Mouse (Mus musculus) intestine, embryonic 15.5 days (tissue): ENCODE measurements around the gene Osbpl8. TPM values are rescaled to one million over a fixed set of nuclear protein-coding genes. Genes with fewer than 3 reads are reported as not detected.

Source experiments
- ATAC-seq: fragments of 200-750 bp; cut with Nextera tagmentation; 2 replicates; pipeline ENCODE4 v1.8.0; 2017; ENCODE audit warnings: moderate TSS enrichment, moderate library complexity
- H3K27ac ChIP-seq: fragments of 300-500 bp; sonication (generic); 2 replicates; pipeline ENCODE4 v1.5.1; 2015; ENCODE audit warnings: mild to moderate bottlenecking, inconsistent platforms
- H3K27me3 ChIP-seq: fragments of 300-500 bp; sonication (generic); replicated peaks from 2 replicates; pipeline ENCODE4 v1.6.1; 2015; ENCODE audit warnings: inconsistent platforms
- H3K36me3 ChIP-seq: fragments of 300-500 bp; sonication (generic); 2 replicates; pipeline ENCODE4 v1.6.1; 2015; ENCODE audit warnings: inconsistent platforms
- H3K4me1 ChIP-seq: fragments of 300-500 bp; sonication (generic); replicated peaks from 2 replicates; pipeline ENCODE4 v1.6.1; 2015; ENCODE audit warnings: inconsistent platforms
- H3K4me2 ChIP-seq: fragments of 300-500 bp; sonication (generic); replicated peaks from 2 replicates; pipeline ENCODE4 v1.6.1; 2015; ENCODE audit warnings: mild to moderate bottlenecking, inconsistent platforms
- H3K4me3 ChIP-seq: fragments of 300-500 bp; sonication (generic); replicated peaks from 2 replicates; pipeline ENCODE4 v1.5.1; 2015; ENCODE audit warnings: inconsistent platforms
- H3K9ac ChIP-seq: fragments of 300-500 bp; sonication (generic); 2 replicates; pipeline ENCODE4 v1.6.1; 2015; ENCODE audit warnings: inconsistent platforms
- H3K9me3 ChIP-seq: fragments of 300-500 bp; sonication (generic); 2 replicates; pipeline ENCODE4 v1.6.1; 2016; ENCODE audit warnings: inconsistent platforms
- WGBS: fragments of 180-500 bp; shearing (Covaris S2); methylation state at CpG from one replicate; pipeline ENCODE4 v1.1.7; 2015; 5-methylcytosine and 5-hydroxymethylcytosine counted together
- polyA plus RNA-seq: library from polyadenylated mRNA; unstranded; fragments of >200 nt; fragmentation: Nextera tagmentation; extraction: Ambion mirVana; gene quantifications from 2 replicates; pipeline ENCODE4 v1.2.1, GENCODE M21; 2015

Gene Osbpl8
- polyA plus RNA-seq, 1 experiment from 2014 or later = 5.4 TPM

- Histone ChIP-seq H3K27me3 (no peaks in the 10 kb centered on the region), H3K9me3 (no peaks in the 10 kb centered on the region), H3K4me2 (no peak overlapping the region), H3K4me3 (no peak overlapping the region), H3K4me1 (no peaks in the 10 kb centered on the region), H3K36me3 (no peaks in the 10 kb centered on the region), H3K27ac (no peak overlapping the region), H3K9ac (no peak overlapping the region)
- WGBS = 76% methylated on average over 6 of the region's 6 CpGs
- ATAC-seq = no peak
Measured at GRCm38 (mm10) chr10:111233476-111234130, 69.1 kb downstream of the Osbpl8 start.

GRCm38 (mm10) chr10:111234450-111235288 is 70.1 kb downstream of the Osbpl8 start:
- no peak for ATAC-seq
- no peak overlapping the region for H3K9ac ChIP-seq
- no peak overlapping the region for H3K27ac ChIP-seq
- H3K4me1 ChIP-seq = no peaks in the 10 kb centered on the region
- no peaks in the 10 kb centered on the region for H3K36me3 ChIP-seq
- H3K4me2 ChIP-seq = no peak overlapping the region
- WGBS = 54% methylated on average over 6 of the region's 6 CpGs
- no peak overlapping the region for H3K4me3 ChIP-seq
- no peaks in the 10 kb centered on the region for H3K9me3 ChIP-seq
- no peaks in the 10 kb centered on the region for H3K27me3 ChIP-seq

GRCm38 (mm10) chr10:111235289-111235570 is 70.7 kb downstream of the Osbpl8 start:
- H3K4me1 ChIP-seq = no peaks in the 10 kb centered on the region
- WGBS = 85% methylated on average over 6 of the region's 6 CpGs

GRCm38 (mm10) chr10:111237434-111237833 is 72.9 kb downstream of the Osbpl8 start:
- Histone ChIP-seq H3K9ac (no peak overlapping the region), H3K27me3 (no peaks in the 10 kb centered on the region), H3K27ac (no peak overlapping the region), H3K4me3 (no peak overlapping the region), H3K36me3 (no peaks in the 10 kb centered on the region), H3K4me2 (no peak overlapping the region), H3K9me3 (no peaks in the 10 kb centered on the region), H3K4me1 (no peaks in the 10 kb centered on the region)
- ATAC-seq = no peak
- WGBS = 69% methylated on average over 5 of the region's 5 CpGs

More at GRCm38 (mm10) chr10:111235289-111235570, 70.7 kb downstream of the Osbpl8 start:
- H3K4me2 ChIP-seq = no peak overlapping the region
- H3K9me3 ChIP-seq = no peaks in the 10 kb centered on the region
- no peak for ATAC-seq
- H3K9ac ChIP-seq = no peak overlapping the region
- no peak overlapping the region for H3K4me3 ChIP-seq
- H3K27ac ChIP-seq = no peak overlapping the region
- no peaks in the 10 kb centered on the region for H3K27me3 ChIP-seq
- no peaks in the 10 kb centered on the region for H3K36me3 ChIP-seq

GRCm38 (mm10) chr10:111242677-111243076 is 78.1 kb downstream of the Osbpl8 start:
- Histone ChIP-seq H3K9me3 (no peaks in the 10 kb centered on the region), H3K4me3 (no peak overlapping the region), H3K9ac (no peak overlapping the region), H3K4me2 (no peak overlapping the region), H3K36me3 (no peaks in the 10 kb centered on the region), H3K4me1 (no peaks in the 10 kb centered on the region), H3K27ac (no peak overlapping the region), H3K27me3 (no peaks in the 10 kb centered on the region)
- WGBS = 83% methylated on average over 7 of the region's 7 CpGs
- ATAC-seq = no peak

- no peaks in the 10 kb centered on the region for H3K36me3 ChIP-seq
- H3K4me2 ChIP-seq = no peak overlapping the region
- WGBS = 48% methylated on average over 4 of the region's 4 CpGs
- H3K4me1 ChIP-seq = no peaks in the 10 kb centered on the region
- no peak overlapping the region for H3K4me3 ChIP-seq
- H3K27ac ChIP-seq = no peak overlapping the region
- H3K9ac ChIP-seq = no peak overlapping the region
- no peaks in the 10 kb centered on the region for H3K9me3 ChIP-seq
- H3K27me3 ChIP-seq = no peaks in the 10 kb centered on the region
- no peak for ATAC-seq
Measured at GRCm38 (mm10) chr10:111247609-111248008, 83.1 kb downstream of the Osbpl8 start.

- ATAC-seq = no peak
- H3K36me3 ChIP-seq = no peaks in the 10 kb centered on the region
- no peak overlapping the region for H3K27ac ChIP-seq
- 43% methylated on average over 6 of the region's 6 CpGs for WGBS
- no peak overlapping the region for H3K4me3 ChIP-seq
- no peaks in the 10 kb centered on the region for H3K4me1 ChIP-seq
- H3K9ac ChIP-seq = no peak overlapping the region
- H3K27me3 ChIP-seq = no peaks in the 10 kb centered on the region
- no peaks in the 10 kb centered on the region for H3K9me3 ChIP-seq
- H3K4me2 ChIP-seq = no peak overlapping the region
Measured at GRCm38 (mm10) chr10:111248177-111248576, 83.6 kb downstream of the Osbpl8 start.

- Histone ChIP-seq H3K4me2 (no peak overlapping the region), H3K9ac (no peak overlapping the region), H3K27me3 (no peaks in the 10 kb centered on the region), H3K36me3 (no peaks in the 10 kb centered on the region), H3K4me1 (no peaks in the 10 kb centered on the region), H3K4me3 (no peak overlapping the region), H3K27ac (no peak overlapping the region), H3K9me3 (no peaks in the 10 kb centered on the region)
- no peak for ATAC-seq
- WGBS = 87% methylated on average over 4 of the region's 4 CpGs
Measured at GRCm38 (mm10) chr10:111250192-111250591, 85.6 kb downstream of the Osbpl8 start.

GRCm38 (mm10) chr10:111251666-111252065 is 87.1 kb downstream of the Osbpl8 start:
- H3K4me2 ChIP-seq = no peak overlapping the region
- no peaks in the 10 kb centered on the region for H3K9me3 ChIP-seq
- H3K27ac ChIP-seq = no peak overlapping the region
- no peaks in the 10 kb centered on the region for H3K36me3 ChIP-seq
- H3K9ac ChIP-seq = no peak overlapping the region
- no peaks in the 10 kb centered on the region for H3K27me3 ChIP-seq
- no peak for ATAC-seq
- H3K4me3 ChIP-seq = no peak overlapping the region
- no peaks in the 10 kb centered on the region for H3K4me1 ChIP-seq
- WGBS = 72% methylated on average over 5 of the region's 5 CpGs

- no peak overlapping the region for H3K27ac ChIP-seq
- H3K4me1 ChIP-seq = no peaks in the 10 kb centered on the region
- H3K4me2 ChIP-seq = no peak overlapping the region
- H3K9me3 ChIP-seq = no peaks in the 10 kb centered on the region
- no peak for ATAC-seq
- H3K36me3 ChIP-seq = no peaks in the 10 kb centered on the region
- H3K4me3 ChIP-seq = no peak overlapping the region
- H3K27me3 ChIP-seq = no peaks in the 10 kb centered on the region
- WGBS = 92% methylated on average over 6 of the region's 6 CpGs
- no peak overlapping the region for H3K9ac ChIP-seq
Measured at GRCm38 (mm10) chr10:111255228-111255627, 90.7 kb downstream of the Osbpl8 start.

GRCm38 (mm10) chr10:111256156-111256555 is 91.6 kb downstream of the Osbpl8 start:
- H3K4me2 ChIP-seq = no peak overlapping the region
- no peaks in the 10 kb centered on the region for H3K4me1 ChIP-seq
- H3K4me3 ChIP-seq = no peak overlapping the region
- 93% methylated on average over 3 of the region's 3 CpGs for WGBS
- no peaks in the 10 kb centered on the region for H3K9me3 ChIP-seq
- H3K36me3 ChIP-seq = no peaks in the 10 kb centered on the region
- no peak for ATAC-seq
- no peak overlapping the region for H3K9ac ChIP-seq
- no peaks in the 10 kb centered on the region for H3K27me3 ChIP-seq
- no peak overlapping the region for H3K27ac ChIP-seq

- Histone ChIP-seq H3K27ac (no peak overlapping the region), H3K36me3 (no peaks in the 10 kb centered on the region), H3K4me1 (no peaks in the 10 kb centered on the region), H3K9ac (no peak overlapping the region), H3K27me3 (no peaks in the 10 kb centered on the region), H3K9me3 (no peaks in the 10 kb centered on the region), H3K4me3 (no peak overlapping the region), H3K4me2 (no peak overlapping the region)
- 83% methylated on average over 3 of the region's 3 CpGs for WGBS
- no peak for ATAC-seq
Measured at GRCm38 (mm10) chr10:111257358-111257757, 92.8 kb downstream of the Osbpl8 start.

GRCm38 (mm10) chr10:111258256-111258655 is 93.7 kb downstream of the Osbpl8 start:
- ATAC-seq = no peak
- Histone ChIP-seq H3K27ac (no peak overlapping the region), H3K9ac (no peak overlapping the region), H3K9me3 (no peaks in the 10 kb centered on the region), H3K4me3 (no peak overlapping the region), H3K4me1 (no peaks in the 10 kb centered on the region), H3K4me2 (no peak overlapping the region), H3K36me3 (no peaks in the 10 kb centered on the region), H3K27me3 (no peaks in the 10 kb centered on the region)
- WGBS = 84% methylated on average over 3 of the region's 3 CpGs
